Mouse (Mus musculus) mouse trophoblast stem cell (cell line): Measurements from ENCODE around the gene Zdhhc21.

Source experiments
- in situ Hi-C, 2 experiments: fragments of 300-500 bp; cut with MseI, MboI; formaldehyde crosslinking; loops; 2 replicates in 1 of 2; 3 replicates in 1 of 2; pipeline ENCODE4 v1.15.1; 2025

The Zdhhc21 gene

DNA sequence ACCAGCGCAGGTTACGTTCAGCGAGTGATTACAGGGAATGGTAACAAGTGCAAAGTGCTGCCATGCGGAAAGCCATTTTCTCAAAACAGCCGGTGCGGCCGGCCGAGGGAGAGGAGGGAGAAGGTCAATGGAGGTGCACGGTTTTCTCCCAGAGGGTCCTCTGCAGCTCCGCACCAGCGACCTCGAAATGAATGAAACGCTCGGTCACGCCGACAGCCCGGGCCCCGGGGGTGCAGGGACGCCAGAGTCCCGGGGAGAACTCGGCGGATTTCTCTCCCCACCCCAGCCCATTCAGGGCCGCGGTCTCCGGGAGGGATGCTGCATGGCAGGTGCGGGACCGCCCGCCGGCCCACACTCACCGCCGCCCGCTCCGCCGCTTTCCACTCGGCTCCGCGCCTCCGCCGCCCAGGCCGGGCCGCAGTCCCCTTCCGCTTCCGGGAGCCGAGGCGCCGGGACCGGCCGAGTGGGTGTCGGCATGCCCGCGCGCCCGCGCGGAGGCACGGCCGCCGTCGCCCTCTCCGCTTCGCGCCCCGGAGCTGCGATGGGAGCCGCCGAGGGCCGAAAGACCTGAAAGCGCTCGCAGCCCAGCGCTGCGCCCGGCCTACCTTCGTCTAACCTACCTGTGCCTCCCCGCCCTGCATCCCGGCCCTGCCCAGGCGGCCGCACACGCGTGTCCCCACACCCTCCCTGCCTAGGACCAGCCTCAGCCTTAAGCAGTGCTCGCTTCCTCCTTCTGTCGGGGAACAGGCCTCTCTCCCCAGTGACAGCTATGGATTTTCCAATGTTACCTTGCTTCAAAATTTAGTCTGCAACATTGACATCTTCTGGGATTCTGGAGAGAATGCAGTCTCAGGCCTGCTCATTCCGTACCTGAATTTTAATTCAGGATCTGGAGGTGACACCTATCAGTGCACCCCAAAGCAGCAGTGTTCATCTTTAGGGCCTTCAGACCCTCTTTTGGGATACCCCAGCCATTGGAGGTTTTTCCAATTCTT is at the start of gene Zdhhc21:
Gene Zdhhc21, minus strand, starts transcription at position 828 of the 995 bp plus-strand sequence.
- in situ Hi-C loops, result no loop called here

DNA sequence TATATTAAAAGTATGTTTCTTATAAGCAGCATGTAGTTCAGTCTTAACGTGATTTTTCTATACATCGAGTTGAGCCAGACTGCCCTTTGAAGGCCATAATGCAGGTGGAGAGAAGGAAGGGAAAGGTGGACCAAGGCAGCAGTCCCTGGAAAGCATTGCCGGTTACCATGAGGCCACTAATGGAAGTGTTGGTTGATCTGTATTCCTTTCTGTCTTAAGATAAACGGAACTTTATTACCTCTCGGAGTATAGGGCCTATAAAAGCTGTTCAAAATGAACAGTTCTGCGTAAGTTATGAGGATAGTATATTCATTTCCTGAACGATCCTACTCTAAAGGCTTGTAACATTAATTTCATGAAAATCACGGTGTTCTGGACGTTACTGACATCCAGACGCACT is 35.5 kb upstream of the Zdhhc21 start:
- in situ Hi-C loops, result no loop called here

DNA sequence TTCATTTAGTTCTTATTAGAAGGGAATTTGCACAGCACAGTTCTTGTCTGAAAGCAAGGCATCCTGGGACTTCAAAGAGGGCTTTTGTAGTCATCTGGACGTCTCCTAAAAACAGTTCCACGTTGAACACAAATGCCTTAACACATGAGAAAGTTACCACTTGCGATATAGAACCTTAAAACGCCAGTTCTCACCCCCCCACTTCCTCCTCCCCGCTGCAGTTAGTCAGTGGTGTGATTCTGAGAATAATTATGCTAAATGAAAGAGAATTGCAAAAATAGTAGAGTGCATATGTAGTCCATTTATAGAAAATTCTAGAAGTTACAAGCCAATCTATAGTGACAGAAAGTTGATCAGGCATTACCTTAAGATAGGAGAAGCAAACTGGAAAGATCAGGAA is 32.5 kb upstream of the Zdhhc21 start:
- in situ Hi-C loops, result no loop called here

DNA sequence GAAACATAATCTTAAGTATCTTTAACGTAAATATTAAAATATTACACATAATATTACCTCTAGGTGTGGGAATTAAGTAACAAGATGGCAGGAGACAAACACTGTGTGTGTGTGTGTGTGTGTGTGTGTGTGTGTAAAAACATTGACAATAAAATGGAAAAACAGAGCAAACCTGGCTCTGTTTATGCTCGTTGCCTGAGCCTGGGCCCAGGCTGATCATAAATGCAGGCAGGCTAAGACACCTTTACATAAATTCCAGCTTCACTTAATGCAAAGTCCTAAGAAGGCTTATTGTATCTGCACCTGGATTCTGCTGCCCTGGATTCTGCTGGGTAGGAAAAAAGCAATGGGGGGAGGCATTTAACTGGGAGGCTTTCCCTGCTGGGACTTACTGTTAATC is 31.8 kb upstream of the Zdhhc21 start:
- in situ Hi-C loops, result no loop called here

DNA sequence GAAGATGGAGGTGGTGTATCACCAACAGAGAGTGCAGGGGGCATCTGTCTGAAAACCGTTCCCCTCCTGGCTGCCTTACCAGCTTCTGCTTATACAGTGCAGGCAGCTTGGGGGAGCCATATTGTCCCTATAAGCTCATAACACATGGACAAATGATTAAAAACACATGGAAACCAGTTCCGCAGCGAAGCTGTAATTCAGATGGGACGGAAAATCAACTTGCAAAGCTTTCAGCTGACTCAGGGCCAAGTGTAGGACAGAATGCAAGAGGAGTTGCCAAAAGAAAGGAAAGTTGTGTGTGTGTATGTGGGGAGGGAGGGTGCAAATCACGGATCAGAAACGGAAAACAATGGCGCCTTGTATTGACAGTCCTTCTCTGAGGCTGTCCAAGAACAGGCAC is 31.3 kb upstream of the Zdhhc21 start:
- in situ Hi-C loops, result no loop called here

DNA sequence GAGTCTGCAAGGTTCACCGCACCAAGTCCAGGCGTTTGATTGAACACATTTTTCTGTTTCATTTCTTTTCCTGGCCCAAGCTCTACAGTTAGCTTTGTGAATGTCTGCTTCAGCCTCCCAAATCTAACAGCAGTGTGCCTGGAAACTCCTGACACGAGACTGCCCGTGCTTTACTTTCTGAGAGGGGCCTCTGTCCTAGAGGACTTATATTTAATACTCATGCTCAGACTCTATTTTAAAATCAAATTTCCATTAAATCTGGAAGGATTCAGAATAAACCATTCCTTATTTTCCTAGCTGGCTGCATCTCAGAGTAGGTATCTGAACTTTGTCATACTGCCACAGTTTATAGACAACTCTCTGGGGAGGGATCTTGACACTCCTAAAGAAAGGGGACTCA is 30.8 kb upstream of the Zdhhc21 start:
- in situ Hi-C loops, result no loop called here

DNA sequence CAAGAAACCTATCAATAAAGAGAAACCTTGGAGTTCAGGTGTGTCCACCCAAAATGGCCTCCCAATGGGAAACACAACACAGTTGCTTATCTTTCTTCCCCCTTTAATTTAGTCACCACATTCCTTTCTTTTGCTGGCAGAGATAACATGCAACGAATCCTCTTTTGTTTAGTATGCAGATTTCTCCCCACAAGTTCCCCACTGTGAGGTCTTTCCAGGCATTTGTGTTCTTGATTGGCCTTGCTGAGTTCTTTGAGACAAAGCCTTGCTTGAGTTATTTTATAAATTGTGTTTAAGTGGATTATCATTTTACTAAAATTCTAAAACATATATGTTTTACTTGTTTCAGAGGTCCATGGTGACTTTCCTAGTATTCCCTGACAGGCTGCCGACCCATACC is 26.4 kb upstream of the Zdhhc21 start:
- in situ Hi-C loops, result no loop called here

DNA sequence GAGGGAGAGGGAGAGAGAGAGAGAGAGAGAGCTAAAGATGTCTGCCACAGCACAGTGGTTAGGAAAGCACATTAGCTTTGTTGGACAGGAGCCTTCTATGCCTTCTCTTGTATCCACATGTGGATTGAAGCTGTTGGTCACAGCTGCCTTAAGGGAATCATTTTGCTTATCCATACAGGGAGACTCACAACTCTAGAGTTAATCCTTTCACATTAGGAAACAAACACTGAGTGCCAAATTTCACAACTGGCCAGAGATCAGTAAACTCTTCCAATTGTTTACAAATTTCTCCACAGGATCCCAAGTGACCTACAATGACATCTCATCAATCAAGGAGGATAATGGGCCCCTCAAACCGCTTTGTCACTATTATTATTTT is 25.8 kb upstream of the Zdhhc21 start:
- in situ Hi-C loops, result no loop called here

DNA sequence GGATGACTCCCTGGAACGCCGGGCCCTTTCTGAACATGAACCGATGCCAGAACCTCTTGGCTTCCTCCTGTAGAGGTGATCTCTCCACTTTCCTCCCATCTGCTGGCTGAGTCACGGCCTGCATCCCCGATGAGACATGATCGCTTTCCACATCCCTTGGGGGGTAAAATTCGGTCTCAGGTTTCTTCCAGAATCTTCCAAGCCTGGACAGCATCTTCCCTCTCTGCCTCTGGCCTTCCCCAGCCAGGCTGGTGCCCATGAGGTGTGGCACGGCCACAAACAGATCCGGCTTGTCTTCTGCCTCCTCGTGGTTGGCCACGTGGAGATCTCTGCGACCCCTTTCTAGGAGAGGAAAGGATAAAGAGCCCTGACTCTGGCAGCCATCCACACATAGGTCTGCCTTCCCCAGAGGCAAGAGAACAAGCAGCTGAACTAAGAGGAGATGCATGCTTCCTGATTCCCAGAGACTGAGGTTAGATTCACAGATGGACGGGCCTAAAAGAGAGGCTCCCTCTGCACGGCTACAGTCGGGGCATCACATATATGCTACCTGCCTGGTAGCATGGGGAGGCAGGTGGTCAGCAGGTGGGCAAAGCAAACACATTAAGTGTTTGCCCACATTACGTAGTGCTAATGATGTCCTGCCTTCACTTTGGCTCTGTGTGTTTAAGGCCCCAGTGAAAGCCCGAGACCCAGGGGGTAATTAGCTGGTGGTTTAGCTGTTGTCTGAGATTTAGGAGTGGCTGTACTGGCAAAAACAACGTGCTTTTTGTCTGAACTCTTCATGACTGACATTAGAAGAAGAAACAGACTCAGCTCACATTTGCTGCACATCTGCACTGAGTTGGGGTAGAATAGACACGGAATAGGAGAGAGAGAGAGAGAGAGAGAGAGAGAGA is 25.1 kb upstream of the Zdhhc21 start, which contains the start of gene Cer1:
Gene Cer1, minus strand, starts transcription at position 513 of the 899 bp plus-strand sequence.
- in situ Hi-C loops, result no loop called here

DNA sequence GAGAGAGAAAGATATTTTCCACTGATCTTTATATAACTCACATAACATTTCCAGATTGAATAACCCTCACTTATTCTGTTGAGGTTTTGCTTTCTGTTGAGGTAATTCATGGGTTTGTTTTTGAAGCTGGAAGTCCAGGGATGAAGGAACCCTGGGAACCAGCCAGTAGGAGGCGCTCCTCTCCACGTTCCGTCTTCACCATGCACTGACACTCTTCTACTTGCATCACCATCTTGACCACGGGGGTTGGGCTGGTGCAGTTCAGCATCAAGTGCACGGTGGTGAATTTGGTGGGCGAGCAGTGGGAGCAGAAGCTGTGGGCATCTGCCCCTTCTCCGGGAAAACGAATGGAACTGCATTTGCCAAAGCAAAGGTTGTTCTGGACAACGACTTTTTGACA is 22.7 kb upstream of the Zdhhc21 start:
- in situ Hi-C loops, result no loop called here

DNA sequence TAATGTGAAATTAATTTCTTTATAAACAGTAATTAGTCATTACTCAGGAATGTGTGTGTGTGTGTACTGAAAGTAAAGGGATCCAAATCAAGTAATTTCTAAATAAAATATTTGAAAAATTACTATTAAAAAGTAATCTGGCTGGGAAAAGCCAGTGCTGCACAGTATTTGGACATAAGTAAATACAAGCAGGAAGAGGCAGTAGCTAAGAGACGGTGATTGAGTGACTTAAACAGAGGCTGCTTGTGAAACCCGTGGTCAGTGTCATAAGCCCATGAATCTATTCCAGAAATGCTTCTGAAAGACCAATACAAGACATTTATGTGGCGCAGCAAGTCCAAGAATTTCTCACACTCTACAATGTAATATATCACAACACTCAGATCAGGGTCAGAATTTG is 21.6 kb upstream of the Zdhhc21 start:
- in situ Hi-C loops, result no loop called here

DNA sequence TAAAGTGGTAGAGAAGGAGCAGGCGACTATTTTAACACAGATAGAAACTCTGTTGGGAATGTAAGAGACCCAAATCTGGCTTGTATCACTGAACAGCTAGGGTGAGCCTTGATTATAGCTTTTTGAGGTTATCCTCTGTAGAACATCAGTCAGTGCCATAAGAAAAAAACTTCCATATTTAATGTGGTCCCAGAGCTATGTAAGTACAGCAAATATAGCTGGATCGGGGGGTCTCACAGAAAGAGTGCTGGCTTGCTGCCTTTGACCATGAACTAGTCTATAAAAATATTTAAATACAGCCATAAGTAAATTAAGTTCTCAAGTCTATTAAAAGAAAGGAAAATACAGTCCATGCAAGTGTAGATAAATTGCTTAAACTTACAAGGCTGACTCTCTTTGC is 20.5 kb upstream of the Zdhhc21 start:
- in situ Hi-C loops, result no loop called here

DNA sequence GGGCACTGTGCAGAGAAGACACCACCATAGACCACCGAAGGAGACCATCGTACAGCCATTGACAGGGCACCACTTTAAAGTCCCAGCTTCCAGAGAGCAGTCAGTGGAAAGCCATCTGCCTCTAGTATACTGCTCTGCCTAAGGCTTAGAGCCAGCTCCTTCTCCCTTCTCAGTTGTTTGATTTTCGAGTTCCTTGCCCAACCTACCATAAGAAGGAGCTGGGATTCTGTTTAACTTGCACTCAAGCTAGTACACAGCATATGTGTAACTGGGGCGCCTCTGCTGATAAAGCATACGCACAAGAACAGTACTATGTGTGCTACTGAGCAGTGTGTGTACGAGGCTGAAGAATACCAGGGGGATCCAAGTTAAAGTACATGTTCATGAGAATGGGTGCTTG is 19.4 kb upstream of the Zdhhc21 start:
- in situ Hi-C loops, result no loop called here

DNA sequence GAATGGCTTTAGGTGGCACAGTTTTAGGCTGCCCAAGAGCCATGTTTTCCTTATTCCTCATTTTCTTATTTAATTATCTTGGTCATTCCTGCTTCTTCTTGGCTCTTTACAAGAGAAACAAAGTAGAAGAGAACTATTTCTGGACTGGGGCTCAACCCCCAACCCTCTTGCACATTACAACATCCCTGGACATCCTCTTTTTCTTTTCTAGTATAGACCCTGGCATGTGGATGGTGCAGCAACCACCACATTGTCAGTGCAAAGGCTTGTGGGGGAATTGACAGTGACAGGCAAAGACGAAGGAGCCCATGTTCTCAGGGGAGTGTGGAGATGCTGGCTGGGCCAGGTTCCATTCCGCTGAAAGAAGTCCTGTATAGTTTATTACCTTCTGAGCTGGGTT is 16.9 kb upstream of the Zdhhc21 start:
- in situ Hi-C loops, result no loop called here

DNA sequence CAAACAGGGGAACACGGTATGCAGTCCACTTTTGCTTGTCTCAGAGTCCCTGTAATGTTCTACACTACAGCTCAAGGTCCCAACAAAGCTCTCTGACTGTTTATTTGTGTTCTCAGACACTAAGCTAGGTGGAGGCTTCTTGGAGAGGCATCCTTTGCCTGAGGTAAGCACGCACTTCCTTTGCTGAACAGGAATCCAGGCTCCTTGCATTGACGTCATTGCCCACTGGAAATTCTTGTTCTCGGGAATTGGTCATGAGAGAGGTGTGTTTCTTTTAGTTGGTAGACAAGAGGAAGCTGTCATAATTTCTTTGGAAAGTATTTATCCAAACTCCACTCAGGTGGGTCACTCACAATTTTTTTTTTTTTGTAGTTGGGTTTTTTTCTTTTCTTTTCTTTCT is 15.8 kb upstream of the Zdhhc21 start:
- in situ Hi-C loops, result no loop called here

DNA sequence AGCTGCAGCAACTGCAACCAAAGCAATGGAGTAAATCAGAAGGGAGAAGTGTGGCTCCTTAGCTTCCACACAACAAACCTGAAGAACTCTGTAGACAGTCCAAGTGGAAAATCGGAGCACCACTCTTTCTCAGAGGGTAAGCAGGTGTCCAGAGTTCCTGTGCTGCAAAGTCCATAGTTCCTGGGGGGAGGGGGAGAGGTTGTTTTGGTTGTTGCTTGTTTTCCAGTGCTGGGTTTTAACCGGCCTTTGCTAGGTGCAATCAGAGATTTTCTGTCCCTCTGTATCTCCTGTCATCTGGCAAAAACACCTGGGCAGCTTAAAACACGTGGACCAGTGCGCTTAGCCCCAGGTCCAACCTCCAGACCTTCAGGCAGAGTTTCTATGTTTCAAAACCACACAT is 15.0 kb upstream of the Zdhhc21 start:
- in situ Hi-C loops, result no loop called here

DNA sequence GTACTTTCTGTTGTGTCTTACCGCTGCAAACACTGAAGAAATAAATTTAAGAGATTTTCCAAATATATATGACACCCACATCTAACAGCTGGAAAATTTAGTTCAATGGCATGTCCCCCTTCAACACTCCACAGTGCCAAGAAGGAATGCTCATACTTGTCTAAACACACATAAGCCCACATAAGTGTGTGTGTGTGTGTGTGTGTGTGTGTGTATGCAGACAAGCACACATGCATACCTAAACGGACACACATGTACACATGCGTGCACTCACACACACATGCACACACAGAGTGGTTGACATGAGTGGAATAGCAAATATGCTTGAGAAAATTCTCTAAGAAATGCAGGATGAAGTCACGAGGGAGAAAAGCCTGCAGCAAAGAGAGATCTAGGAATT is 12.8 kb upstream of the Zdhhc21 start:
- in situ Hi-C loops, result no loop called here

DNA sequence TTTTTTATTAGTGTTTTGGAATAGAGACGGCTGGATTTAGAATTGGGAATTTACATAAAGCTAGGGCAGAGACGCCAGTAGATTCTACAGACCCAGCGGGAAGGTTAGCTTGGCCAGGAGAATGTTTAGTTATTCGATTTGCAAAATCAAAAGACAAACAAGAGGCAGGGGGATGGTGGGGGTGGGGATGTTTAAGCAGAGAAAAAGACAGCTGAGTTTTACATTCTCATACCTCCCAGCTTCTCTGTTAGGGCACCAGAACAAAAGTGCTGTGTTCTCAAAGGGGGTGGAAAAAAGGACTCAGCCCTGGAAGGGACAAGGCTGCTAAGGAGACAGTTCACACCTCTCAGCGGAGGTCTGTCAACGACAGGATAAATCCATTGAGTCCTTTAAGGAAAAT is 12.4 kb upstream of the Zdhhc21 start:
- in situ Hi-C loops, result no loop called here

DNA sequence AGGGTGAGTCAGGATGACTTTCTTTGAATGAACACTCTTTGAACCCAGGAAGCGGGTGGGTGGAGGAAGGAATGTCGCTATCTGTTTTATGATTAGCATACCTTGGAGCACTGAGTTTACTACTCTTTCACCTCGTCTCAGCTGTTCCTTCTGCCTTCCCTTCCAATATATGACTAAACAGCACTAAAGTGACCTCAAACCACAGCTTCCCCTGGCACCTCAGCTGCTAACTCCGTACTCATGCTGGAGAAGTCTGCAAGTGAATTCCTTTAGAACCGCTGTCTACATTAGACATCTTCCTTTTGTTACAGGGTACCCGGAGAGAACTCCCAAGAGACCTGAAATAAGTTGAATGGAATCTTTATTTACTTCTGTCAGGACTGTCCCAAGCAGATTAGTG is 11.2 kb upstream of the Zdhhc21 start:
- in situ Hi-C loops, result no loop called here

DNA sequence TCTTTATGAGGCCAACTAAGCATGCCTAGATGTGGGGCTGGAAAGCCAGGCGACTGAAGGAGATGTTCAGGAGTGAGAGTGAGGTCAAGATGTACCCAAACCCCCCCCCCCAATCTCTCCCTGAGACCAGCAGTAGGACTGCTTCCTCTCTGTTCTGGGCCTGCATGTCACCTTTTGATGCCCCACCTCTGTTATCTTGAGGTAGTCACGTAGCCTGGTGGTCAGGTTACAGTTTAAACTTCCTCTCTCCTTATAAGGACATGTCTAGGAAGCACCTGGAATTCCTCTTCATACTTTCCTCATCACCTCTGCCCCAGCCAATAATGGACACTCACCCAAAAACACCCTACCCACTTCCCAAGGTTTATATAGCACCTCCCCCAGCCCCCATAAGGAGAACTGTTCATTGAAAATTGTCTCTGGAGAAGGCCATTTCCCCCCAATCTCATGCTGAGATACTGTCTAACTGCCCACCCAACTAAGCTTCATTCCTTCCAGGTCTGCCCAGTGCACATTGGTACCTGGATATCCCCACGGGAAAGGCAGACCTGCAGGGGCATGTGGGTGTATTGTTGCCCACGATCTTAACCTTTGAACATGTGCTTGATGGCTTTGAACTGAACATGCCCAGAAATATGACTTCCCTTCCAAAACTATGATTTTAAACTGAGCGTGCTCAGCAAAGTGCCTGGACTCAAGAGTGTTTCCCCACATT is 8.1 kb upstream of the Zdhhc21 start:
- in situ Hi-C loops, result no loop called here

DNA sequence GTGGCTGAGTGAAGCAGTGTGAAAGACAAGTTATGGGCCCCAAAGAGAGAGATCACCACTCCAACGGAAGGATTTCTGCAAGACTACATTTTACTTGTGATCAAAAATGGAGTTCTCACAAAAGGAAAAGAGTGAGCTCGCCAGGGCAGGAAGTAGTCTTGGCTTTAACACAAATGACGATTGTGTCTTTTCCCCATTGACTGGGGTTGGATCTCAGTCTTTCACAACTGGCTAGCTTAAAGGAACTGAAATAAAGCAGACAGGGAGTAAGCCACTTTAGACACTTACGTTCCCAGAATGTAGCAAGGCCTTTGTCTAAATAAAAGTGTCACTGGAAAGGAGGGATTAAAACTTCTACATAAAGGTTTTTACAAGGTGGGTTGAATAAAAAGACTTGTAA is 7.4 kb upstream of the Zdhhc21 start:
- in situ Hi-C loops, result no loop called here
